Mouse (Mus musculus) forebrain, postnatal 0 days (tissue): ENCODE results near the gene Myo1d. TPM values are rescaled to one million over a fixed set of nuclear protein-coding genes. Genes with fewer than 3 reads are reported as not detected.

Source experiments
- ATAC-seq: fragments of 200-750 bp; cut with Nextera tagmentation; 2 replicates; pipeline ENCODE4 v1.8.0; 2017; ENCODE audit warnings: mild to moderate bottlenecking, moderate library complexity
- DNase-seq: peaks from one replicate; pipeline ENCODE4 v3.0.0-alpha.2; 2015
- H3K27ac ChIP-seq: fragments of 300-500 bp; sonication (generic); 2 replicates; pipeline ENCODE4 v1.5.1; 2014; ENCODE audit warnings: low read depth, mild to moderate bottlenecking, antibody characterized with exemption, low read length, moderate library complexity, mixed read lengths
- H3K27me3 ChIP-seq: fragments of 300-500 bp; sonication (generic); 2 replicates; pipeline ENCODE4 v1.6.1; 2014; ENCODE audit warnings: mild to moderate bottlenecking, low read length, mixed read lengths; ENCODE audit not compliant: insufficient read depth
- H3K36me3 ChIP-seq: fragments of 300-500 bp; sonication (generic); 2 replicates; pipeline ENCODE4 v1.6.1; 2014; ENCODE audit warnings: mild to moderate bottlenecking, moderate library complexity; ENCODE audit not compliant: insufficient read depth
- H3K4me1 ChIP-seq: fragments of 300-500 bp; sonication (generic); 2 replicates; pipeline ENCODE4 v1.6.1; 2014; ENCODE audit warnings: antibody characterized with exemption; ENCODE audit not compliant: insufficient read depth
- H3K4me2 ChIP-seq: fragments of 300-500 bp; sonication (generic); 2 replicates; pipeline ENCODE4 v1.6.1; 2014; ENCODE audit warnings: low read depth, mild to moderate bottlenecking, moderate library complexity
- H3K4me3 ChIP-seq: fragments of 300-500 bp; sonication (generic); 2 replicates; pipeline ENCODE4 v1.5.1; 2014; ENCODE audit warnings: low read depth, low read length, mixed read lengths
- H3K9ac ChIP-seq: fragments of 300-500 bp; sonication (generic); 2 replicates; pipeline ENCODE4 v1.6.1; 2014; ENCODE audit warnings: mild to moderate bottlenecking
- H3K9me3 ChIP-seq: fragments of 300-500 bp; sonication (generic); 2 replicates; pipeline ENCODE4 v1.6.1; 2016; ENCODE audit warnings: low read length
- CTCF ChIP-seq: sonication (generic); IDR thresholded peaks from 2 replicates; pipeline ENCODE4 v1.5.1; 2016; ENCODE audit warnings: antibody characterized with exemption, control low read depth, low read depth
- WGBS: fragments of 180-500 bp; shearing (Covaris S2); extraction: QIAGEN DNeasy Blood & Tissue Kit; methylation state at CpG from one replicate; pipeline ENCODE4 v1.1.7; 2014; 5-methylcytosine and 5-hydroxymethylcytosine counted together
- polyA plus RNA-seq: library from polyadenylated mRNA; unstranded; fragments of >200 nt; fragmentation: Nextera tagmentation; extraction: Ambion mirVana; gene quantifications from 2 replicates; pipeline ENCODE4 v1.2.1, GENCODE M21; 2015
- total RNA-seq: library from RNA; depleted of rRNA; stranded (reverse); fragments of >200 nt; gene quantifications from 2 replicates; pipeline ENCODE4 v1.2.3, GENCODE M21; 2014

The Myo1d gene
- total and polyA plus RNA-seq, 2 experiments from 2014 or later, result 1.2 to 3.4 TPM

DNA sequence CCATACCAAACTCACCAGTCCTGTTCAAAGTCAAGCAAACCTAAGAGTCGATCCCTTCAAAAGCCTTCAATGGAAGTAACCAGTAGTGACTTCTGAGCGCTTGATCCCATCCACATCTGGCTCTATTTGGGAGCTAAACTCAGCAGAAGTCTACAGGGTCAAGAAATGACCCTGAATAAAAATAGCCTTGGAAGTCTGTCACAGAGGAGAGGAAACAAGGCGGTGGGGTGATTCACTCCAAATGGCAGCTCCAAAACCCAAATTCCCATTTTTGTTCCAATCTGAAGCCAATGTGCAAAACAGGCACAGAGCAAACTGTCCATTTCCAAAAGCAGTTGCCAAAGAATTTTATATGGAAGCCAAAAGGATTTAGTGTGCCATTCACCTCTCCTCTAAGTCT is 8.6 kb downstream of the Myo1d start:
- no peak overlapping the region for H3K9ac ChIP-seq
- WGBS, result 86% methylated on average over 3 of the region's 3 CpGs
- TF ChIP-seq CTCF, result no peak
- no peaks in the 10 kb centered on the region for H3K4me1 ChIP-seq
- no peak overlapping the region for H3K4me2 ChIP-seq
- no peak overlapping the region for H3K4me3 ChIP-seq
- DNase-seq (no peak), ATAC-seq (no peak)
- H3K27me3 ChIP-seq, result no peaks in the 10 kb centered on the region
- no peak overlapping the region for H3K27ac ChIP-seq
- no peaks in the 10 kb centered on the region for H3K36me3 ChIP-seq
- H3K9me3 ChIP-seq, result no peaks in the 10 kb centered on the region

DNA sequence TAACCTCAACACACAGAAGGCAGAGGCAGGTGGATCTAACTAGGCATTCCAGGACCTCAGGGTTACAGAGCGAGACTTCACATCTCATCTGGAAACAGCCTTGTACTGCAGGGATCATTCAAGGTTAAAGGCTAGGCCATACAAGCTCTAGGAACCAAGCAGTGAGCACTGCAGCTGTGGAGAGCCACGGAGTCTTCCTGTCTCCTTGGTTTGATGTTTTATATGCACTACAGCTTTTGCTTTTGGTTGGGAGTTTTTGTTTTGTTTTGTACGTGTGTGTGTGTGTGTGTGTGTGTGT is 12.6 kb downstream of the Myo1d start:
- H3K4me1 ChIP-seq, result no peaks in the 10 kb centered on the region
- TF ChIP-seq CTCF, result no peak
- WGBS, result 68% methylated on average over 3 of the region's 3 CpGs
- H3K9ac ChIP-seq, result no peak overlapping the region
- ATAC-seq, result no peak
- no peak overlapping the region for H3K4me2 ChIP-seq
- no peaks in the 10 kb centered on the region for H3K27me3 ChIP-seq
- no peak overlapping the region for H3K27ac ChIP-seq
- no peaks in the 10 kb centered on the region for H3K36me3 ChIP-seq
- DNase-seq, result no peak
- H3K9me3 ChIP-seq, result no peaks in the 10 kb centered on the region
- no peak overlapping the region for H3K4me3 ChIP-seq

DNA sequence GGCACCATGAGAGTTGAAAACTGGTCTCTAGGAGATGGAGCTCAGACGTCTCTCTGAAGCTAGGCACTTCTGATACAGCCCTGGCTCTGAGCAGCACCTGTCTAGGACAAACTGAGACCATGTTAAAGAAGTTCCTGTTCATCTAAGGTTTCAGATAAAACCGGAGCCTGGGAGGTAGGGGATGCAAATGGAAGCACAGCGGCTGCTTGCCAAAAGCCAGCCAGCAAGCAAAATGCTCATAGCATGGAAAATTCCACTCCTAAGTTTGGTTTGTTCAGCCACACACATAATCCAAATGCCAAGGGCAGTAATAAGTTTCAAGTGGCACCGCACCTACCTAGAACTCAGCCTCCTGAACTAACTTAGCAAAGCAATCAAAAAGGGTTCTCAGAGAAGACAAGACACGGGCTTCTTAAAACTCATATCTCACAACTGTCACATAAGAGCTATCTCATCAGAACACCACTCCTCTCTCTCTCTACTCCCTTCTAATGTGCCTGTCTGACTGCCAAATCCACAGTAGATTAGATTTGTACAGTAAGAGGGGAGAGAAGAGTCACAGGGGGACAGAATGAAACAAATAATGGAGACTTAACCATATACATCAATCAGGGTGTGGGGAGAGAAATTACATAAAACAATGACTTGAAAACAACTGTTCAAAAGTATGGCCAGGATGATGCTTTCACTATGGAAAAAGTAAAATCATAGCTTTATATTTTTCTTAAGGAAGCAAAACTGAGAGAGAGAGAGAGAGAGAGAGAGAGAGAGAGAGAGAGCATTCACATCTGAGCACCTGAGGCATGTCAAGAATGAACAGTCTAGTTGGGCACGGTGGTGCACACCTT is 13.1 kb downstream of the Myo1d start:
- H3K4me3 ChIP-seq, result no peak overlapping the region
- no peak for DNase-seq
- no peak for TF ChIP-seq CTCF

DNA sequence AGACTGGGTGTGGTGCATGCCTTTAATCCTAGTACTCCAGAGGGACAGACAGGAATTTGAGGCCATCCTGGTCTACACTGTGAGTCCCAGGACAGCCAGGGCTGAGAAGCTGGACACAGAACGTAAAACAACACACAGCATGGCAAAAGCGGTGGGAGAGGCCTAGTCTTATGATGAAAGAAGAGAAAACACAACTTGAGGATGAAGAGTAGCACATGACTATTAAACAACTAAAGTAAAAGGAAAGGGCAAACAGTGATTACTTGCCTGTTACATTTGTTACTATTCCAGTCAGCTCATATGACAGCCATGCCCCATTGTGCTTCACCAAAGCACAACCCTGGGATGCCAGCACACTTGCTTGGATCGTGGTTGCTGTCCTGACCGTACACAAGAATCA is 13.8 kb downstream of the Myo1d start:
- 90% methylated on average over 4 of the region's 4 CpGs for WGBS
- no peak overlapping the region for H3K9ac ChIP-seq
- H3K27ac ChIP-seq, result no peak overlapping the region
- H3K4me3 ChIP-seq, result no peak overlapping the region
- DNase-seq (no peak), ATAC-seq (no peak)
- H3K36me3 ChIP-seq, result no peaks in the 10 kb centered on the region
- H3K27me3 ChIP-seq, result no peaks in the 10 kb centered on the region
- no peaks in the 10 kb centered on the region for H3K4me1 ChIP-seq
- TF ChIP-seq CTCF, result no peak
- H3K4me2 ChIP-seq, result no peak overlapping the region
- H3K9me3 ChIP-seq, result no peaks in the 10 kb centered on the region

More for the DNA sequence above, 13.1 kb downstream of the Myo1d start:
- Histone ChIP-seq H3K9ac (no peak overlapping the region), H3K36me3 (no peaks in the 10 kb centered on the region), H3K9me3 (no peaks in the 10 kb centered on the region), H3K4me1 (no peaks in the 10 kb centered on the region), H3K27ac (no peak overlapping the region), H3K27me3 (no peaks in the 10 kb centered on the region), H3K4me2 (no peak overlapping the region)
- WGBS, result 82% methylated on average over 6 of the region's 6 CpGs
- no peak for ATAC-seq

DNA sequence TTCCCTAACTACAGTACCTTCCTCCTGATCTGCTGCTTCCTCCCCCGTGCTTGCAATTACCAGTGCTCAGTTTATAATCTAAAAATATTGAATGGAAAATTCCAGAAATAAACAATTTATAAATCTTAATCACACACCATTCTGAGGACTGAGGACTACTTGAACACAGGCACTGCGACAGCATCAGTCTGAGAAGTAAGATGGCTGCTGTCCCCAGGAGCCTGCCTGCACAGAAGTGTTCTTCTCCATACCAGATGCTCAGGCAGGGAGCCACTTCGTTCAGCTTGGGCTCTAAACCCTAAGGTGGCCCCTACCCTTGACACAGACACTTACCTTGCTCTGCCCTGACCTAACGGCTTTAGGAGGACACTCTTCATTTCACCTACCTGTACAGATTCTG is 17.8 kb downstream of the Myo1d start:
- ATAC-seq (no peak), DNase-seq (no peak)
- H3K4me3 ChIP-seq, result no peak overlapping the region
- WGBS, result 82% methylated on average over 4 of the region's 4 CpGs
- no peaks in the 10 kb centered on the region for H3K36me3 ChIP-seq
- H3K9me3 ChIP-seq, result no peaks in the 10 kb centered on the region
- H3K27ac ChIP-seq, result no peak overlapping the region
- H3K9ac ChIP-seq, result no peak overlapping the region
- H3K4me2 ChIP-seq, result no peak overlapping the region
- no peak for TF ChIP-seq CTCF
- H3K27me3 ChIP-seq, result no peaks in the 10 kb centered on the region
- H3K4me1 ChIP-seq, result no peaks in the 10 kb centered on the region

DNA sequence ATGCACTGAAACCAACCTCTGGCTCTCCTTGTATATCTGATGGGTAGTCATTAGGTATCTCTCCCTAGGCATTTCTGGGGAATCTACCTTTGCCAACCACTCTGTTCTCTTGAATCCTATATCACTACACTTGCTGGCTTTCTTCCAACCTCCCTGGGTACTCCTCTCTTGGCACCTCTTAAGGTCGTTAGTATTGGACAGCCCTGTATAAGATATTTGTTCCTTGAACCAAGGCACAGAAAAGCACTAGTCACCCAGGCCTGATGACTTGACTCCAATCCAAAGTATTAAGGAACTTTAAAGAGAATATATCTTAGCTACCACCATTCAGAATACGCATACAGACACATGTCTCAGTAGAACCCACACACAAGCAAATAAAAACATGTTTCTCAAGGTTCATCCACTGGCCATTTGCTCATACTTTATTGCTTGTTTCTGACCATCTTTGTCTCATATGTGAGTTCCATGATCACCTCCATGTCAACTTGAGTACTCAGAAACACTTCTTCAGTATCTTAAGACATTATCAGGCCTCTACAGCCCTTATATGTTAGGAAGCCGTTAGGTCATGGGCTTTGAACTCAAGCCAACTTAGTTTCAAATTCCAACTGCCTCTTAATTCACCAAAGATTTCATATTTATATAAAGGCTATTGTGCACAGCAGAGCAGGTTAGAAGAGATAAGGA is 18.4 kb downstream of the Myo1d start:
- DNase-seq (no peak), ATAC-seq (no peak)
- Histone ChIP-seq H3K4me1 (no peaks in the 10 kb centered on the region), H3K9me3 (no peaks in the 10 kb centered on the region), H3K36me3 (no peaks in the 10 kb centered on the region), H3K27me3 (no peaks in the 10 kb centered on the region), H3K4me3 (no peak overlapping the region), H3K27ac (no peak overlapping the region), H3K4me2 (no peak overlapping the region), H3K9ac (no peak overlapping the region)
- 72% methylated on average over 3 of the region's 3 CpGs for WGBS
- TF ChIP-seq CTCF, result no peak

DNA sequence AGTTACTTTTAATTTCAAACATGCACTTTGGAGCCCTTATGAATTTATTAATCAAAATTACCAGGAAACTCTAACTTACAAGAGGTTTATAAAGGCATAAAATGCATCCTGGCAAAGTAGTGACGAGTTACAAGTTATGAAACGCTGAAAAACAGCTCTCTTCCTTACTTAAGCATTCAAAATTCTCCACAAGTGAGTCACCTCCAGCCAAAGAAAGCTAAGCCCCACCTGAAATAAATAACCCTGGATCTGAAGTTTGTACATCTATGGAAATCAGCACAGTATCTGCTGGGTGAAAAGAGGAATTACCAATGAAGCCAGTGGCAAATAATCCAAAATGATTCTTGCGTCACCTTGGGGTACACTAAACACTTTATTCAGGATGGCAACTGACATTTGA is 20.8 kb downstream of the Myo1d start:
- Histone ChIP-seq H3K36me3 (no peaks in the 10 kb centered on the region), H3K4me3 (no peak overlapping the region), H3K4me1 (no peaks in the 10 kb centered on the region), H3K27me3 (no peaks in the 10 kb centered on the region), H3K27ac (no peak overlapping the region), H3K9ac (no peak overlapping the region), H3K4me2 (no peak overlapping the region), H3K9me3 (no peaks in the 10 kb centered on the region)
- 89% methylated on average over 3 of the region's 3 CpGs for WGBS
- TF ChIP-seq CTCF, result no peak
- DNase-seq (no peak), ATAC-seq (no peak)
